Mouse (Mus musculus) cortical plate, adult 2 months (tissue): ENCODE results near the gene Mex3d.

Source experiments
- CTCF ChIP-seq: fragments of 200-500 bp; IDR thresholded peaks from 2 replicates; pipeline ENCODE4 v1.5.1; 2011; ENCODE audit warnings: mild to moderate bottlenecking, control low read depth, low read length; ENCODE audit not compliant: insufficient read depth; ENCODE audit errors: extremely low read depth
- POLR2A ChIP-seq: fragments of 200-500 bp; IDR thresholded peaks from 2 replicates; pipeline ENCODE4 v1.6.1; 2011; ENCODE audit warnings: mild to moderate bottlenecking, low read length, control low read depth; ENCODE audit not compliant: insufficient read depth; ENCODE audit errors: extremely low read depth

DNA sequence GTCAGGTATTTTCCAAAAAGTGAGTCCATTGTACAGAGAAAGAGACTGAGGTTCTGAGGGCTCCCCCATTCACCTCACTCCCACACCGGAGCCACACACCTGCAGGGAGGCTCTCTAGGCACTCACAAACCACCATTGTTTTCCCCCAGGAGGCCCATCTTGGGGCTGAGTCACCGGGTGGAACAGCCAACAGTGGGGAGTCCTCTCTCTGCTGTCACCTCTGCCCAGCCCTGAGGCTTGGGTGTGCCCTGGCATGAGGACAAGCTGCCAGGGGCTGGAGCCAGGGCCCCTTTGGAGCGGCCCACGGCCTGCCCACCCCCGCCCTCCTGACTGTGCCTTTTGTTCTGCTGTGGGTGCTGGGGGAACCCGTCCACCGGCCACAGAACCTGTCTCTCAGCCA, 48.3 kb upstream of the Mex3d start:
- TF ChIP-seq POLR2A, result no peak
- TF ChIP-seq CTCF, result no peak
